Mouse (Mus musculus): ENCODE results near the gene Exosc3. TPM values are rescaled to one million over a fixed set of nuclear protein-coding genes. Genes with fewer than 3 reads are reported as not detected.

Exosc3 gene
- polyA plus RNA-seq, 1 experiment from 2014 or later, result 109 TPM

- no peaks in the 10 kb centered on the region for H3K27me3 ChIP-seq (ENCODE audit: low read depth, poor library complexity, severe bottlenecking)
- 0 out of 2 replicates have a peak, but pooled peaks cover 4% of the 10 kb centered on the region for H3K4me1 ChIP-seq
- WGBS, result 72% methylated on average over 3 of the region's 3 CpGs
Measured at GRCm38 (mm10) chr4:45267883-45268282, 74.6 kb downstream of the Exosc3 start.

More at GRCm38 (mm10) chr4:45267883-45268282, 74.6 kb downstream of the Exosc3 start:
- no peak for DNase-seq (ENCODE audit: low spot score)
- Histone ChIP-seq H3K9me3 (replicated peaks) (no peaks in the 10 kb centered on the region), H3K4me3 (no peak overlapping the region), H3K36me3 (no peaks in the 10 kb centered on the region), H3K27ac (no peak overlapping the region)

Other genes starting within 250 kb of the Exosc3 start
- 210 and 265 TPM in 2 replicates for gene Tomm5, start 234.6 kb downstream of the Exosc3 start, polyA plus RNA-seq (2016; fragmentation: Nextera tagmentation; extraction: Ambion mirVana)
- gene Frmpd1, start 157.9 kb downstream of the Exosc3 start, polyA plus RNA-seq (2016; fragmentation: Nextera tagmentation; extraction: Ambion mirVana), result 0.45 and 1.2 TPM in 2 replicates
- 17.8 and 20.2 TPM in 2 replicates for gene Trmt10b, start 45.6 kb downstream of the Exosc3 start, polyA plus RNA-seq (2016; fragmentation: Nextera tagmentation; extraction: Ambion mirVana)
- 9.6 and 11.9 TPM in 2 replicates for gene Dcaf10, start 631 bp downstream of the Exosc3 start, polyA plus RNA-seq (2016; fragmentation: Nextera tagmentation; extraction: Ambion mirVana)
- 75.6 and 85.1 TPM in 2 replicates for gene Slc25a51, start 66.0 kb upstream of the Exosc3 start, polyA plus RNA-seq (2016; fragmentation: Nextera tagmentation; extraction: Ambion mirVana)
- 4.3 and 4.8 TPM in 2 replicates for gene Shb, start 189.7 kb upstream of the Exosc3 start, polyA plus RNA-seq (2016; fragmentation: Nextera tagmentation; extraction: Ambion mirVana)

Data from limb, embryonic 10.5 days (tissue).